24 mouse cellular contexts compared by ENCODE assay signal in genomic region chr12:113588001-113588400, GRCm38 (mm10). TPM values are rescaled to one million over a fixed set of nuclear protein-coding genes. Genes with fewer than 3 reads are reported as not detected.
DNase-seq lines count a peak whose midpoint lies in the region; ATAC-seq and TF ChIP-seq lines count a peak whose summit lies in the region.
"Had no signal": no experiment of that assay in that cellular context is flagged by ENCODE, and none has a peak within 500 bp of the region (broad histone marks: within the 10 kb centered on the region; RNA-seq: fewer than 3 reads in every experiment).

No protein-coding gene starts in this region.

- no peak for TF ChIP-seq POLR2A in thymus, adult 2 months (IDR thresholded peaks at IDR 0.05; ENCODE audit: control insufficient read depth, extremely low read depth, insufficient read depth, low read length, poor library complexity)

- H3K27me3 ChIP-seq in thymus, adult 2 months (ENCODE audit: control insufficient read depth, insufficient read depth, low read length): no peaks in the 10 kb centered on the region
- no peaks in the 10 kb centered on the region for H3K27me3 ChIP-seq in forebrain, postnatal 0 days (ENCODE audit: insufficient read depth, low read length)
- H3K27me3 ChIP-seq in liver, postnatal 0 days (ENCODE audit: insufficient read depth, low read length): no peaks in the 10 kb centered on the region
- H3K27me3 ChIP-seq: embryonic facial prominence, embryonic 15.5 days; heart, embryonic 15.5 days; hindbrain, embryonic 12.5 days; liver, embryonic 15.5 days; Patski had no signal

- no peak for TF ChIP-seq CTCF in thymus, adult 2 months (IDR thresholded peaks at IDR 0.05; ENCODE audit: borderline replicate concordance, control insufficient read depth, extremely low read depth, insufficient read depth, low read length, poor library complexity)
- no peak for TF ChIP-seq CTCF in forebrain, postnatal 0 days (IDR thresholded peaks at IDR 0.05; ENCODE audit: low read depth)
- no peak for TF ChIP-seq CTCF in liver, postnatal 0 days (IDR thresholded peaks at IDR 0.05; ENCODE audit: low read depth)

- no peak overlapping the region for H3K4me2 ChIP-seq in forebrain, postnatal 0 days (ENCODE audit: low read depth)
- H3K4me2 ChIP-seq in liver, postnatal 0 days (ENCODE audit: low read depth, low read length): no peak overlapping the region
- H3K4me2 ChIP-seq: embryonic facial prominence, embryonic 15.5 days; heart, embryonic 15.5 days; hindbrain, embryonic 12.5 days; liver, embryonic 15.5 days had no signal

- 43% methylated on average over 1 of the region's 1 CpGs for WGBS in thymus, adult 2 months
- 71% methylated on average over 1 of the region's 1 CpGs for WGBS in forebrain, postnatal 0 days
- WGBS in liver, postnatal 0 days (ENCODE audit: insufficient replicate concordance): 37% methylated on average over 1 of the region's 1 CpGs

- H3K4me3 ChIP-seq in thymus, adult 2 months (ENCODE audit: control insufficient read depth, insufficient read depth, low read length): no peak overlapping the region
- no peak overlapping the region for H3K4me3 ChIP-seq in forebrain, postnatal 0 days (ENCODE audit: low read depth, low read length)
- no peak overlapping the region for H3K4me3 ChIP-seq in liver, postnatal 0 days (ENCODE audit: low read depth, low read length)
- H3K4me3 ChIP-seq: embryonic facial prominence, embryonic 15.5 days; heart, embryonic 15.5 days; hindbrain, embryonic 12.5 days; liver, embryonic 15.5 days had no signal

- DNase-seq in adrenal gland, adult 18-20 months (ENCODE audit: low spot score in 2 of 2): peak; percentile 7 to 20
- DNase-seq in adrenal gland, postnatal 25 days: no peak
- DNase-seq in thymus, adult 2 months: peak; percentile 19
- DNase-seq in thymus, postnatal 0 days (ENCODE audit: low spot score): no peak
- peak; percentile 20 to 31 for DNase-seq in adrenal gland, postnatal 36 days
- no peak for DNase-seq in forebrain, postnatal 0 days
- no peak for DNase-seq in liver, postnatal 0 days
- no peak for DNase-seq in heart, adult 8-10 months (ENCODE audit: low spot score)
- DNase-seq: cerebellum, adult 2 months; gastrocnemius, postnatal 25 days; kidney, adult 11 months had no signal

- H3K9ac ChIP-seq in forebrain, postnatal 0 days: no peak overlapping the region
- no peak overlapping the region for H3K9ac ChIP-seq in liver, postnatal 0 days (replicated peaks)
- H3K9ac ChIP-seq: embryonic facial prominence, embryonic 15.5 days; heart, embryonic 15.5 days; hindbrain, embryonic 12.5 days; liver, embryonic 15.5 days had no signal

- H3K9me3 ChIP-seq in forebrain, postnatal 0 days (ENCODE audit: low read length): no peaks in the 10 kb centered on the region
- H3K9me3 ChIP-seq in liver, postnatal 0 days (ENCODE audit: low read length): no peaks in the 10 kb centered on the region
- H3K9me3 ChIP-seq: embryonic facial prominence, embryonic 15.5 days; heart, embryonic 15.5 days; liver, embryonic 15.5 days had no signal

- TF ChIP-seq EP300 in liver, postnatal 0 days (IDR thresholded peaks at IDR 0.05; ENCODE audit: low read depth): no peak

- ATAC-seq in forebrain, postnatal 0 days: no peak
- ATAC-seq in liver, postnatal 0 days: no peak
- ATAC-seq: forebrain, embryonic 14.5 days; Patski had no signal

- H3K27ac ChIP-seq in thymus, adult 2 months (ENCODE audit: control insufficient read depth, insufficient read depth, low read length): no peak overlapping the region
- H3K27ac ChIP-seq in forebrain, postnatal 0 days (ENCODE audit: low read depth, low read length): no peak overlapping the region
- H3K27ac ChIP-seq in liver, postnatal 0 days (ENCODE audit: low read depth): no peak overlapping the region
- H3K27ac ChIP-seq: embryonic facial prominence, embryonic 15.5 days; heart, embryonic 15.5 days; hindbrain, embryonic 12.5 days; liver, embryonic 15.5 days; macrophage had no signal

- no peaks in the 10 kb centered on the region for H3K36me3 ChIP-seq in thymus, adult 2 months (ENCODE audit: control insufficient read depth, insufficient read depth, low read length)
- H3K36me3 ChIP-seq in forebrain, postnatal 0 days (ENCODE audit: insufficient read depth): no peaks in the 10 kb centered on the region
- H3K36me3 ChIP-seq in liver, postnatal 0 days (replicated peaks; ENCODE audit: insufficient read depth, low read length): no peaks in the 10 kb centered on the region
- H3K36me3 ChIP-seq: embryonic facial prominence, embryonic 15.5 days; heart, embryonic 15.5 days; hindbrain, embryonic 12.5 days; liver, embryonic 15.5 days had no signal

- H3K4me1 ChIP-seq in thymus, adult 2 months (replicated peaks; ENCODE audit: control insufficient read depth, insufficient read depth, low read length): no peaks in the 10 kb centered on the region
- H3K4me1 ChIP-seq in forebrain, postnatal 0 days (ENCODE audit: insufficient read depth): no peaks in the 10 kb centered on the region
- no peaks in the 10 kb centered on the region for H3K4me1 ChIP-seq in liver, postnatal 0 days (ENCODE audit: insufficient read depth)
- H3K4me1 ChIP-seq: embryonic facial prominence, embryonic 15.5 days; heart, embryonic 15.5 days; hindbrain, embryonic 12.5 days; liver, embryonic 15.5 days had no signal

RNA-seq across cellular contexts. Expression of gene Adam6a, which starts 44.3 kb away (rescaled TPM):
- total RNA-seq in adrenal gland, adult 18-20 months (2021): not detected
- total RNA-seq in adrenal gland, postnatal 25 days (2021): not detected in 2 replicates
- not detected in 2 replicates for polyA plus RNA-seq in thymus, adult 2 months (2012; rRNA removed)
- polyA plus RNA-seq in thymus, postnatal 0 days (2015; fragmentation: Nextera tagmentation; extraction: Ambion mirVana): not detected in 2 replicates
- not detected for total RNA-seq in adrenal gland, postnatal 36 days (2021)
- total RNA-seq in forebrain, postnatal 0 days (2014; rRNA removed): not detected in 2 replicates
- not detected in 2 replicates for polyA plus RNA-seq in forebrain, postnatal 0 days (2015; fragmentation: Nextera tagmentation; extraction: Ambion mirVana)
- polyA plus RNA-seq in liver, postnatal 0 days (2015; fragmentation: Nextera tagmentation; extraction: Ambion mirVana): not detected in 2 replicates
- total RNA-seq in heart, adult 8-10 months (2022): not detected
- total RNA-seq: gastrocnemius, postnatal 25 days; left cerebral cortex, adult 18-20 months; midbrain, postnatal 0 days had no signal
- polyA plus RNA-seq: brain, embryonic 14.5 days; cerebellum, adult 2 months; embryonic facial prominence, embryonic 15.5 days; forebrain, embryonic 14.5 days; heart, embryonic 15.5 days; hindbrain, embryonic 12.5 days; large intestine, adult 2 months; limb, embryonic 11.5 days; liver, embryonic 15.5 days; macrophage; midbrain, postnatal 0 days; neural tube, embryonic 14.5 days; Patski had no signal

Comparison
In these comparisons a context has a peak if more than half of its experiments do, and no peak if none do; other contexts are left out.
1. DNase-seq: peak in adrenal gland, adult 18-20 months (2 of 2), thymus, adult 2 months (single experiment) and adrenal gland, postnatal 36 days (2 of 2); none in adrenal gland, postnatal 25 days (single experiment), thymus, postnatal 0 days (single experiment), forebrain, postnatal 0 days (single experiment), liver, postnatal 0 days (single experiment) and heart, adult 8-10 months (single experiment).